Mouse (Mus musculus) megakaryocyte progenitor cell, adult 5-6 weeks (primary cell): ENCODE measurements at regions not wholly inside any gene's neighbourhood (a gene's known extent, or its start where the extent isn't known, plus 50 kb on each side); places are given as distances from the start of the nearest gene placed in this dataset.

ENCODE experiments used
- ATAC-seq: replicated peaks from 2 replicates; pipeline ENCODE4 v1.8.0; 2016; ENCODE audit warnings: mild to moderate bottlenecking, moderate TSS enrichment, inconsistent platforms; ENCODE audit not compliant: poor library complexity

DNA sequence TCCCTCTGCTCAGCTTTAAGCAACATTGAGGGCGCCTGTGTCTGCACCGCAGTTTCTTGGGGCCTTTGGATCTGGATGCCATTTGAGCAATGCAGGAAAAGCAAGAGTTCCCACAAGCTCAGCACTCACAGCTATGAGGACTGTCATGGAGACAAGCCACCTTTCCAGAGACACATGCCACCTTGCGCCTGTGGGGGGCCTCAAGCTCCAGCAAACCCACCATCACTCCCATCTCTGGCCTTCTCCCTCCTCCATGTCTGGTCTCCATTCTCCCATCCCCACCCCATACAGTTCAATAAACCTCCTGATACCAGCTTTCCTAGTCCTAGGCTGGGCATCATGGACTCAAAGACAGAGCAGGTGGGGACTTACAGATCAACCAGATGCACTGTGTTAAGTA is 97.8 kb downstream of the Wdr11 start:
- no peak for ATAC-seq

DNA sequence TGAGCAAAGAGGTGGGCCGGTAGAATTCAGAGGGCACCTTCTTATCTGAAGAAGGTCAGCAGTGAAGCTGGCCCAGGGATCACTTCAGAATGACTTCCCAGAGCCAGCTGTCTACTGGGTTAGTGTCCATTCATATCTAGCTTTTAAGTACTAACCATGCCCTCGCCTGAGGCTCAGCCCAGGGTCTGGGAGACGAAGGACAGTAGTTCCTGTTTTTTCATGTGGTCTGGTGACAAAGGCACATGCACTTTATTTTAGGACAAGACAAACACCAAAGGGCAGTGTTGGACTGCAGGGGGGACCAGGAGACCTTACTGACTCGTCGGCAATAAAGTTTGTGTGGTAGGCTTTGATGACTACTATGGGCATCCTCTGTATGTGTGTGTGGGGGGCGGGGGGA is 99.2 kb downstream of the Wdr11 start:
- 0 out of 2 replicates have a peak, but pooled peaks have one; percentile 54 for ATAC-seq

DNA sequence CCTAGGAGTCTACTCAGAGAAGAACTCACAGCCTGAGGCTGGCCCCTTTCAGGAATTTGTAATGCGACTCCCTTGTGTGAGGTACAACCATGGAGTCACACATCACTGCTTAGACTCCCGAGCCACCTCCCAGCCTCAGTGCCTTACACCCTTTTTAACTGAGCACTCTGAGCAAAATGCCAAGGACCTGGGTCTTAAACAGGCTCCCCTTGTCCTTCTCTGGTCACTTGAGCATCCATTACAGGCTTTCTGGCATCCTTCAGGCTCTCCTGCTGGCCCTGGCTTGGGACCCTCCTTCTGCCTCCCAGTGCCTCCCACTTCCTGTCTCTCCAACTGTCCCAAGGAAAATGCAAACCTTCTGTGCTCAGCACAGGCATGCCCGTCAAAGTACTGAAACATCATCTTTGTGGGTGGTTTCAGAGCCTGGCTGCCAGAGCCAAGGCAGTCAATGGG is 100.0 kb downstream of the Wdr11 start:
- no peak for ATAC-seq

- no peak for ATAC-seq
Observed at GRCm38 (mm10) chr7:129693635-129694034, 102.0 kb downstream of the Wdr11 start.

DNA sequence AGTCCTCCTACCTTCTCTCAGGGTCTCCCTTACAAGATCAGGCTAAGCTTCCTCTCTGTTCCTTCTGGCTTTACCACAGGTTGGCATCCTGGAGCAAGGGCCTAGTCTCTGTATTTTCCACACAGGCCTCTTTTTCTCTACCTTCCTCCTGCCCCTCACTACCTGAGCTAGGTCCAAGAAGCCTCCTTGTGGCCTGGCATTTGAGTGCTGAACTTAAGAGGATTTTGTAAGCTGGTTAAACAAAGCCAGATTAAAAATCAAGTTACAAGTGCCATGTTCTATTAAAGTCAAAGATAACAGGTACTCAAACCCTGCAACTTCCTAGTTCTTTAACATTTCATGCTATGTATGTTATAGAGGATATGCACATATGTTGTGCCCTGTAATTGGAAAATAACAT is 102.5 kb downstream of the Wdr11 start:
- ATAC-seq: no peak

GRCm38 (mm10) chr7:129699931-129700570 is 108.4 kb downstream of the Wdr11 start:
- ATAC-seq: no peak

GRCm38 (mm10) chr7:129727559-129727958 is 135.9 kb downstream of the Wdr11 start:
- no peak for ATAC-seq

DNA sequence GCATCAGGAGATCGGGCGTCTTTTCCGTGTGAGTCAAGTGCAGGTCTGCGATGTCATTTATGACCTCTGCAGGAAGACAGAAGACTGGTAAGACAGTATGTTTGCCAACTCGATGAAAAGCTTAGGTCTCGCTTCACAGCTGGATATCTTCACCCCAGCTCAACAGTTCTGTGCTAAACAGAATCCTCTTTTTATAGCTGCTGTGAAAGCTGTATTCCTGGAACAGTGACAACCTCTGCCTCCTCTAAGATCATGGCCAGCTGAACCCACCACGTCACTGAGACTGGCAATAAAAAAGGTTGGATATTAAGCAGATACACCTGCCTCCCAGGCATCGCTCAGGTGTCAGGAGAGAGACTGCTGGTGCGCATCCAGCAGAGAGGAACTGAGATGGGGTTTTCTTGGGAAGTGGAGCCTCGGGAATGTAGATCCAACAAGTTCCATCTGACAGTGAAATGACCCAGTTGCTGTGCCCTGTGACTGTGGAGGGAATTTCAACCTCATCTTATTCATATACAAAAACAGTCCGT is 138.1 kb downstream of the Wdr11 start:
- ATAC-seq: no peak

- no peak for ATAC-seq
Observed at GRCm38 (mm10) chr7:129730785-129731352, 139.2 kb downstream of the Wdr11 start.

DNA sequence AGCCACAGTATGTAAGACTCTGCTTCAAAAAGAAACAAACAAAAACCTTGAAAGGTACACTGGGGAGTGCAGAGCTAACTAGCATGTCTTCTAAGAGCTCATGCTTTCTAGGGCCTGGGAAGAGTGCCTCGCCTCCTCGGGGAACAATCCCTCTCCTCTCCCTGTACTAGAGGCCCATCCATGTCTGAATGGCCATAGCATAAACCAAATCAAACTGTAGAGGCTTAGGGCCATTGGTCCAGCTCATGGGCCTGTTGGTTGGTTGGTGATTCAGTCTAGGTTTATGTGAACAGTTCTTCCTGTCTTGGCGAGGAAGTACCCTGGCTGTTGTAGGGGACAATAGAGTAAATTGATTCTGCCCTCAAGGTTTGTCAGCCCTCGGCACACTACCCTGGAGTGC is 151.0 kb downstream of the Wdr11 start:
- no peak for ATAC-seq

DNA sequence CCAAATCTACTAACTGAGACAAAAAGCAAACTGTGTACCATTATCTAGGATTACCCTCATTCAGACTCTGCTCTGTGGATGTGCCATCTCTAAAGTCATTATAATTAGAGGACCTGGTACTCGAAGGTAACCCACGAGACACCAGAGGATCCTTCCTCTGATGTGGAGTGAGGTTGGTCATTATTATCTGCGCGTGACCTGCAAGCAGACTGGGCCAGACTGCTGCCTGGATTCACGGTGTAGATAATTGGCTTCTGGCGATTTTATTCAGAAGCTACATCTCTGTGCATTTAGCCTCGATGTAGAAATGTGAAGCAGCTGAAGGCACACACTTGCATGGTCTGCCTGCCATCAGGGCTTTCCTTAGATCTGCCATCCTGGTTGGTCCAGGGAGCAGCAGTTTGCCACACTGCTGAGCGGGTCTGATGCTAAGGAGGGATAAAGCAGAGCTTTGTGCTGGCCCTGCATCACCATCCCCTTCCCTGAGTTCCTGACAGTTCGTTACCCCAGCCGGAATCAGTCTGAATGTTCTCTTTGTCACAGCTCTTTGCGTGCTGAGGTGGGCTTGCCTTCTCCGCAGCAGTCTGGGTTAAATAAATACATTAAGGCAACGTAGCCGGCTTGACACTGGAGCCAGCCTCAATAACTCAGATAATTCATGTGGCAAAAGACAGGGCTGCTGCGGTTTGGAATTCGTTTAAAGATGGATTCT is 152.4 kb downstream of the Wdr11 start:
- no peak for ATAC-seq

DNA sequence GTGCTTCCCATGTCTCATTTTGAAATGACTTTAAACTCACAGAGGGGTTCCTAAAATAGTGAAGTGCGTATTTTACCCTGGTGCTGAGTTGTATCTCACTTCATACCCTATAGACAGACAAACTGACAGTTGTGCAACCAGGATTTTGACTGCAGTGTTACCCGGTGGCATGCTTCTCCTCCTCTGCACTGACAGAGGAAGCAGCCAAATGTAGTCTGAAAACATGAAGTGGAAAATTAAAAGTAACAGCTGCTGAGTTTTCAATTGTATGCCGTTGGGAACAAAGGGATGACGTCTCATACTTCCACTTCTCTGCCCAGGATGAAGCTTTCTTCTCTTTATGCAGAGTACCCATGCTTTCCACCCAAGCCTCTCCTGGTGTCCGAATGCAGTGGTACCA is 155.0 kb downstream of the Wdr11 start:
- peak; percentile 88 for ATAC-seq

- ATAC-seq: no peak
Observed at GRCm38 (mm10) chr7:129750936-129751335, 159.3 kb downstream of the Wdr11 start.

GRCm38 (mm10) chr7:129754737-129755136 is 163.1 kb downstream of the Wdr11 start:
- ATAC-seq: no peak

DNA sequence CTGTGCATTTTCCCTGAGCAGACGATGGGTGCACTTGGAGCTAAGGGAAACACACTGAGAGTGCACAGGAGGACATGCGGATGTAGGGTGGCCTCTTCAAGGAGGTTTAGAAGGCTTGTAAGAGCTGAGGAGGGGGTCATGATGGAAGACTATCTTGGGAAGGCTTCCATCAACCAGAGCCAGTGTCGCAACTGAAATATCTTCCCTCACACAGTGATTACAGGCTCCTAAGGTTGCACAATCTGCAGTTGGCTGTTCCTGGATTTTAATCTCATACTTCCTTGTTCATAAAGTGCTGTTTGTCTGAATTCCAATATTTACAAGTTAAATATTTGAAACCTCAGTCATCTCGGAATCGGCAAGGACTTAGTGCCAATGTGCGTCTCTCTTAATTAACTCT is 164.5 kb downstream of the Wdr11 start:
- peak; percentile 47 for ATAC-seq

DNA sequence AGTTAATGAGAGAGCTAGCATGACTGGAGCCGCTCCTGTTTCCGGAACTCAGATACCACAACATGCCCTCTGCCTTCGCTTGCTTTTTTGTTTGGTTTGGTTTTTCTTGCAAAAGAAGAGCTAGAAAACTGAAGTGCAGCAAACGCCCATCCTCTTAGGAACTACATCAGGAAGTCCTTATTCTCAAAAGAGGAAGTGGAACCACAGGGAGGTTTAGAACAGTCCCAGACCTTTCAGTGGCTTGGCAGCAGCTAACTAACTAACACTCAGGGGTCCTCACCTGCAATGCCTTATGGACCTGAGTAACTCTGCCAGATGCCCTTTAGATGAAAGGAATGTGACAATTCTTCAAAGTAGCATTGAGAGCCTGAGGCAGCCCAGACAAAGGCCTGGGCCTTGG is 168.2 kb downstream of the Wdr11 start:
- peak; percentile 83 for ATAC-seq

- no peak for ATAC-seq
Observed at GRCm38 (mm10) chr7:129760386-129760785, 168.7 kb downstream of the Wdr11 start.

GRCm38 (mm10) chr7:129763754-129764153 is 172.1 kb downstream of the Wdr11 start:
- no peak for ATAC-seq

DNA sequence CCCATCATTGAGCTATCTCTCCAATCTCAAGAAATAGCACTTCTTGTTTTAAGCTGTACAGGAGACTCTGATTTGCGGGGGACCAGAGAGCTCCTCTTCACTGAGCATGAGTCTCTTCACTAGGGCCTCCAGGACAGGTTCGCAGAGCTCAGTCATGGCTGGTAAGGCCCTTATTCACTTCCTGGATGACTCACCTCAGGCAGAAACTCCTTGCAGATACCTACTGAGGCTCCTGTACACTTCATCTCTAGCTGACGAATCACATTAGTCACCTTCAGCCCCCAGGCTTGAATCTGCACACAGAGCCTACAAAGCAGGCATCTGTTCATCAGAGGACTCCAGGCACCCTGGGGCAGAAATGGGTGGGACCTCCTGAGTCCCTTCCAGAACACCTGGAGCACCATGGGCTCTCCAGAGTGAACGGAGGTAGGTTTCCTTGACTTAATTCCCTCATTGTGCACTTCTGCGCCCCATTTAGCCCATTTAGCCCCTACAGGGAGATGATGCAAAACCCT is 172.8 kb downstream of the Wdr11 start:
- ATAC-seq: no peak

- no peak for ATAC-seq
Observed at GRCm38 (mm10) chr7:129765681-129766080, 174.0 kb downstream of the Wdr11 start.

GRCm38 (mm10) chr7:129766087-129766834 is 174.6 kb downstream of the Wdr11 start:
- peak; percentile 84 for ATAC-seq
